In the genomic region with DNA sequence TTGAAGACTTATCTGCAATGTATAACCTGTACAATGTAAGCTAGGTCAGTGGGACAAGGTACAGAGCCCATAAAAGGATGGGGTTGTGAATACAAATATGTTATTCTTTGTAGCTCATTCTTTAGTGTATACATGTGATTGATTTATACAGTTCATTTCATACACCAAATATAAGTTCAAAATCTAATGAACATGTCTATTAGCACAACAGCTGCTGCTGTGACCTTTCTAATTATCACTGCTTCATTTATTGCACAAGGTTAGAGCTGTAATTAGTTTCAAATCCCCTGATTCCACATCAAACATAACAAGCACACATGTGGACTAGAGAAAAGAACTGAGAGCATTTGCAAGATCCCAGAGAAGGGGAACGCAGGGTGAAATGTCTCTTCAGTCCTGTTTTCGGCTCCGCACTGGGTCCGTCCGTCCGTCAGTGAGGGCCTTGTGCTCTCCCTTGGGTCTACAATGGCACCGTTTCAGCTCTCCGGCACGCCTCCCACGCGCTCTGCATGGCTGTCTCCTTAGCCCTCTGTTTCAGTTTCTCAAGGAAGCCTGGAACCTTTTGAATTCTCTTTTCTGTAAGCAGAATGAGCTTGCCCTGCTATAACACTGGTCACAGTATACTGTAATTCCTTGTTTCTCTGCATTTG, we compare ENCODE assay signal across 9 mouse cellular contexts.
DNase-seq lines count a peak whose midpoint lies in the region; ATAC-seq and TF ChIP-seq lines count a peak whose summit lies in the region.
"Had no signal": no experiment of that assay in that cellular context is flagged by ENCODE, and none has a peak within 500 bp of the region (broad histone marks: within the 10 kb centered on the region; RNA-seq: fewer than 3 reads in every experiment).

No protein-coding gene starts in this region.

- no peak overlapping the region for H3K4me3 ChIP-seq in midbrain, embryonic 12.5 days
- no peak overlapping the region for H3K4me3 ChIP-seq in midbrain, embryonic 10.5 days
- H3K4me3 ChIP-seq in forebrain, embryonic 13.5 days: no peak overlapping the region
- no peak overlapping the region for H3K4me3 ChIP-seq in hindbrain, embryonic 15.5 days
- H3K4me3 ChIP-seq in neural tube, embryonic 13.5 days: no peak overlapping the region
- H3K4me3 ChIP-seq in lung, adult 2 months (replicated peaks; ENCODE audit: extremely low read depth, low read depth, low read length): no peak overlapping the region
- H3K4me3 ChIP-seq: erythroblast, embryonic 14.5 days had no signal

- H3K9me3 ChIP-seq in midbrain, embryonic 12.5 days: no peaks in the 10 kb centered on the region
- no peaks in the 10 kb centered on the region for H3K9me3 ChIP-seq in midbrain, embryonic 10.5 days (replicated peaks)
- H3K9me3 ChIP-seq in forebrain, embryonic 13.5 days (replicated peaks): no peaks in the 10 kb centered on the region
- H3K9me3 ChIP-seq in hindbrain, embryonic 15.5 days: no peaks in the 10 kb centered on the region
- H3K9me3 ChIP-seq in neural tube, embryonic 13.5 days: no peaks in the 10 kb centered on the region

- no peak overlapping the region for H3K9ac ChIP-seq in midbrain, embryonic 12.5 days (replicated peaks)
- no peak overlapping the region for H3K9ac ChIP-seq in forebrain, embryonic 13.5 days
- no peak overlapping the region for H3K9ac ChIP-seq in hindbrain, embryonic 15.5 days
- H3K9ac ChIP-seq in neural tube, embryonic 13.5 days: no peak overlapping the region

- TF ChIP-seq POLR2A in lung, adult 2 months (IDR thresholded peaks at IDR 0.05; ENCODE audit: borderline replicate concordance, extremely low read depth, low read depth, low read length): no peak

- no peak overlapping the region for H3K4me2 ChIP-seq in midbrain, embryonic 12.5 days (replicated peaks)
- H3K4me2 ChIP-seq in forebrain, embryonic 13.5 days: 0 out of 2 replicates have a peak overlapping the region, but pooled peaks have one; percentile 0
- peak overlapping the region; percentile 3; the same call in 1 of the 2 replicates for H3K4me2 ChIP-seq in hindbrain, embryonic 15.5 days
- H3K4me2 ChIP-seq in neural tube, embryonic 13.5 days: peak overlapping the region; percentile 22; the same call in 1 of the 2 replicates

- H3K4me1 ChIP-seq in midbrain, embryonic 12.5 days: 0 out of 2 replicates have a peak, but pooled peaks cover 5% of the 10 kb centered on the region
- 0 out of 2 replicates have a peak, but pooled peaks cover 4% of the 10 kb centered on the region for H3K4me1 ChIP-seq in midbrain, embryonic 10.5 days
- H3K4me1 ChIP-seq in forebrain, embryonic 13.5 days: peaks cover 10% of the 10 kb centered on the region
- H3K4me1 ChIP-seq in hindbrain, embryonic 15.5 days (replicated peaks): peaks cover 14% of the 10 kb centered on the region
- peaks cover 30% of the 10 kb centered on the region for H3K4me1 ChIP-seq in neural tube, embryonic 13.5 days (replicated peaks)
- no peaks in the 10 kb centered on the region for H3K4me1 ChIP-seq in lung, adult 2 months (ENCODE audit: control insufficient read depth, insufficient read depth, low read length)

- H3K36me3 ChIP-seq in midbrain, embryonic 12.5 days: no peaks in the 10 kb centered on the region
- peaks cover 6% of the 10 kb centered on the region for H3K36me3 ChIP-seq in midbrain, embryonic 10.5 days
- H3K36me3 ChIP-seq in forebrain, embryonic 13.5 days (ENCODE audit: poor library complexity, severe bottlenecking): no peaks in the 10 kb centered on the region
- no peaks in the 10 kb centered on the region for H3K36me3 ChIP-seq in hindbrain, embryonic 15.5 days
- no peaks in the 10 kb centered on the region for H3K36me3 ChIP-seq in neural tube, embryonic 13.5 days

- ATAC-seq in midbrain, embryonic 12.5 days (ENCODE audit: low FRiP score, low read depth): no peak
- 0 out of 2 replicates have a peak, but pooled peaks have one; percentile 53 for ATAC-seq in forebrain, embryonic 13.5 days
- ATAC-seq in hindbrain, embryonic 15.5 days (ENCODE audit: low FRiP score, low read depth): peak; percentile 68; the same call in 1 of the 2 replicates
- peak; percentile 86 for ATAC-seq in neural tube, embryonic 13.5 days (ENCODE audit: low read depth)

- WGBS in midbrain, embryonic 12.5 days: 77% methylated on average over 11 of the region's 11 CpGs
- 91% methylated on average over 11 of the region's 11 CpGs for WGBS in midbrain, embryonic 10.5 days
- 64% methylated on average over 11 of the region's 11 CpGs for WGBS in forebrain, embryonic 13.5 days
- 40% methylated on average over 11 of the region's 11 CpGs for WGBS in hindbrain, embryonic 15.5 days
- WGBS in neural tube, embryonic 13.5 days: 36% methylated on average over 11 of the region's 11 CpGs
- WGBS in lung, adult 2 months: 81% methylated on average over 11 of the region's 11 CpGs

- no peak for DNase-seq in midbrain, embryonic 10.5 days (ENCODE audit: low spot score)
- no peak for DNase-seq in urinary bladder, postnatal 25 days (ENCODE audit: low spot score)
- DNase-seq in spleen, postnatal 14 days (ENCODE audit: low spot score in 2 of 2): no peak
- no peak for DNase-seq in lung, adult 2 months

- no peak for TF ChIP-seq CTCF in lung, adult 2 months (IDR thresholded peaks at IDR 0.05; ENCODE audit: insufficient read depth, low read length)

- 0 out of 2 replicates have a peak overlapping the region, but pooled peaks have one; percentile 3 for H3K27ac ChIP-seq in midbrain, embryonic 12.5 days (replicated peaks)
- H3K27ac ChIP-seq in midbrain, embryonic 10.5 days (replicated peaks): no peak overlapping the region
- H3K27ac ChIP-seq in forebrain, embryonic 13.5 days: no peak overlapping the region
- peak overlapping the region; percentile 7; the same call in 1 of the 2 replicates for H3K27ac ChIP-seq in hindbrain, embryonic 15.5 days (replicated peaks)
- peak overlapping the region; percentile 81 for H3K27ac ChIP-seq in neural tube, embryonic 13.5 days (replicated peaks)

- H3K27me3 ChIP-seq in midbrain, embryonic 12.5 days: no peaks in the 10 kb centered on the region
- H3K27me3 ChIP-seq in midbrain, embryonic 10.5 days (ENCODE audit: low read depth, poor library complexity, severe bottlenecking): no peaks in the 10 kb centered on the region
- H3K27me3 ChIP-seq in forebrain, embryonic 13.5 days: no peaks in the 10 kb centered on the region
- H3K27me3 ChIP-seq in hindbrain, embryonic 15.5 days: no peaks in the 10 kb centered on the region
- H3K27me3 ChIP-seq in neural tube, embryonic 13.5 days: no peaks in the 10 kb centered on the region

Comparison
In these comparisons a context has a peak if more than half of its experiments do, and no peak if none do; other contexts are left out.
1. H3K27ac ChIP-seq: peak in midbrain, embryonic 12.5 days (single experiment), hindbrain, embryonic 15.5 days (single experiment) and neural tube, embryonic 13.5 days (single experiment); none in midbrain, embryonic 10.5 days (single experiment) and forebrain, embryonic 13.5 days (single experiment).